Mouse (Mus musculus) kidney, embryonic 16.5 days (tissue): ENCODE data around the gene RPS10-NUDT3. TPM values are rescaled to one million over a fixed set of nuclear protein-coding genes. Genes with fewer than 3 reads are reported as not detected.

ENCODE experiments used
- ATAC-seq: fragments of 200-750 bp; cut with Nextera tagmentation; 2 replicates; pipeline ENCODE4 v1.8.0; 2017; ENCODE audit warnings: moderate TSS enrichment; ENCODE audit not compliant: low FRiP score, low TSS enrichment
- H3K27ac ChIP-seq: fragments of 300-500 bp; sonication (generic); 2 replicates; pipeline ENCODE4 v1.5.1; 2014; ENCODE audit warnings: low read length
- H3K27me3 ChIP-seq: fragments of 300-500 bp; sonication (generic); 2 replicates; pipeline ENCODE4 v1.6.1; 2014; ENCODE audit warnings: low read length, control low read depth, mixed read lengths; ENCODE audit not compliant: insufficient read depth
- H3K36me3 ChIP-seq: fragments of 300-500 bp; sonication (generic); 2 replicates; pipeline ENCODE4 v1.6.1; 2014; ENCODE audit warnings: low read length, control low read depth, mixed read lengths; ENCODE audit not compliant: insufficient read depth
- H3K4me1 ChIP-seq: fragments of 300-500 bp; sonication (generic); 2 replicates; pipeline ENCODE4 v1.6.1; 2014; ENCODE audit warnings: low read length, control low read depth, mixed read lengths; ENCODE audit not compliant: insufficient read depth
- H3K4me2 ChIP-seq: fragments of 300-500 bp; sonication (generic); replicated peaks from 2 replicates; pipeline ENCODE4 v1.6.1; 2014; ENCODE audit warnings: low read depth, low read length
- H3K4me3 ChIP-seq: fragments of 300-500 bp; sonication (generic); 2 replicates; pipeline ENCODE4 v1.5.1; 2014; ENCODE audit warnings: mild to moderate bottlenecking, low read length
- H3K9ac ChIP-seq: fragments of 300-500 bp; sonication (generic); replicated peaks from 2 replicates; pipeline ENCODE4 v1.6.1; 2014; ENCODE audit warnings: low read length
- H3K9me3 ChIP-seq: fragments of 300-500 bp; sonication (generic); 2 replicates; pipeline ENCODE4 v1.6.1; 2016; ENCODE audit warnings: low read length, control low read depth
- WGBS: fragments of 180-500 bp; shearing (Covaris S2); extraction: QIAGEN DNeasy Blood & Tissue Kit; methylation state at CpG from one replicate; pipeline ENCODE4 v1.1.7; 2014; 5-methylcytosine and 5-hydroxymethylcytosine counted together
- polyA plus RNA-seq: library from polyadenylated mRNA; unstranded; fragments of >200 nt; fragmentation: Nextera tagmentation; extraction: Ambion mirVana; gene quantifications from 2 replicates; pipeline ENCODE4 v1.2.1, GENCODE M21; 2015

The RPS10-NUDT3 gene
- polyA plus RNA-seq, 1 experiment from 2014 or later: not detected

DNA sequence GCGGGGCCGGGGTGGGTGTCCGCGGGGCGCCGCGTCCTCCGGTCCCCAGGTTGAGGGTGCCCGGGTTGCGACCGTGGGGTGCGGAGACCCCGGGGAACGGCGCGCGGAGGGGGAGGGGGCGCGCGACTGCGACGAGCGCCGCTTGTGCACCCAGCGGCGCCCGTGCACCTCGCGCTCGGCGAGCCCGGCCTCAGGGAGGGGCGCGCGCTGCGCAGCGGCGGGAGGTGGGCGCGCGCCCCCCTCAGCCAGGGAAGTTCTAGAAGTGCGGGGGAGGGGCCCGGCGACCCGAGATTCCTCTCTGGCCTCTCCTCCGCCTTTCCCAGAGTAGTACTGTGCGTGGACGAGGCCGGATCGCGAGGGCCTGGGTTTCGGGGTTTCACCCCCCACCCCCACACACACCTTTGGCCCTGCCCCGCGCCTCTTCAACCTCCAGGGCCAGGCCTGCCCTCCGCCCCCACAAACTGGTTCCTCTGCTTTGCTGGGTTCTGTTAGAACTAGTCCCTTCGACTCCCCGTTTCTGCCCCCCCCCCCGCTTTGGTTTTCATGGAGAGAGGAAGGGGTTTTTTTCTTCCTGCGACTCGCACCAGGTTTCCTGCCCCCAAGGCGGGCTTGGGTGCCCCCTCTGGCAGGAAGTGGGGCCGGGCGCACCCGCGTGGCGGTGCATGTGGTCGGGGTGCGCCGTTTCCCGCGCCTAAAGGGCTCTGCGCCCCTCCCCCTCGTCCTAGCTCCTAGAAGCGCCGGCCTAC is 77.7 kb downstream of the RPS10-NUDT3 start:
- H3K9ac ChIP-seq: peak overlapping the region; percentile 92
- H3K36me3 ChIP-seq: peaks cover 9% of the 10 kb centered on the region
- no peaks in the 10 kb centered on the region for H3K9me3 ChIP-seq
- H3K4me1 ChIP-seq: peaks cover 47% of the 10 kb centered on the region
- H3K4me2 ChIP-seq: peak overlapping the region; percentile 92
- 0 out of 2 replicates have a peak, but pooled peaks have one; percentile 3 for ATAC-seq
- H3K27me3 ChIP-seq: no peaks in the 10 kb centered on the region
- under 1% methylated on average over 53 of the region's 75 CpGs for WGBS
- peak overlapping the region; percentile 80 for H3K4me3 ChIP-seq
- H3K27ac ChIP-seq: peak overlapping the region; percentile 96

DNA sequence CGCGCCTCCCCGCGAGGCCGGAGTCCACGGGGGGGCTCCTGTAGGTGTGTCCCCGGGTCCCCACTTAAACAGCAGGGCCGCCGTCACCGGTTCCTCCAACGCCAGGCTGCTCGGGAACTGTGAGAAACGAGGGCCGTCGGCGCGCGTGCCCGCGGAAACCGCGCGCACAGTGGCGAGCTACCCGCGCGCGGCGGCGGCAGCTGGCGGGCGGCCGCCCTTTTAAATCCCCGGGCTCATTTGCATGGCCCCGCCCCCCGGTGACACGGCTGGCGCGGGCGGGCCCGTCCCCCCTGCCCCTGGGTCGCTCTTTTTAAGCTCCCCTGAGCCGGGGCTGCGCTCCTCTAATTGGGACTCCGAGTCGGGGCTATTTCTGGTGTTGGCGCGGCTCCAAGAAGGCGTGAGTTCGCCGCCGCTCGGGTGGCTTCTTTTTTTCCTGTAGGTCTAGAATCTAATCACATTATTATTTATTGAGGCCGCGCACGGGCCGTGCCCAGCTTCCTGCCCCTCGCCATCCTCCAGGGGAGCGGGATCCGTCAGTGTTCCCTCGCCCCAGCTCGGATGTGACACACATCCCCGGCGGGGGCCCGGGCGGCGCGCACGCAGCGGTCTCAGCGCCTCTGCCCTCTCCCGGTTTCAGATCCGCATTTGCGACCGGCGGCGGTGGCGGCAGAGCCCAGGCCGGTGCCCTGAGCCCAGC is 78.6 kb downstream of the RPS10-NUDT3 start, which contains the start of gene Hmga1:
Gene Hmga1, plus strand, starts transcription at position 183 of the 697 bp plus-strand sequence.
- H3K9ac ChIP-seq: peak within 1 kb of the TSS; percentile 92
- peak within 1 kb of the TSS; percentile 80 for H3K4me3 ChIP-seq
- H3K9me3 ChIP-seq: no peaks in the 10 kb centered on the region
- ATAC-seq: peak; percentile 74
- WGBS: under 1% methylated on average over 69 of the region's 79 CpGs
- peaks cover 47% of the 10 kb centered on the region for H3K4me1 ChIP-seq
- peak within 1 kb of the TSS; percentile 96 for H3K27ac ChIP-seq
- H3K27me3 ChIP-seq: no peaks in the 10 kb centered on the region
- peak within 1 kb of the TSS; percentile 92 for H3K4me2 ChIP-seq
- H3K36me3 ChIP-seq: peaks cover 4% of the 10 kb centered on the region; the same call in 1 of the 2 replicates

DNA sequence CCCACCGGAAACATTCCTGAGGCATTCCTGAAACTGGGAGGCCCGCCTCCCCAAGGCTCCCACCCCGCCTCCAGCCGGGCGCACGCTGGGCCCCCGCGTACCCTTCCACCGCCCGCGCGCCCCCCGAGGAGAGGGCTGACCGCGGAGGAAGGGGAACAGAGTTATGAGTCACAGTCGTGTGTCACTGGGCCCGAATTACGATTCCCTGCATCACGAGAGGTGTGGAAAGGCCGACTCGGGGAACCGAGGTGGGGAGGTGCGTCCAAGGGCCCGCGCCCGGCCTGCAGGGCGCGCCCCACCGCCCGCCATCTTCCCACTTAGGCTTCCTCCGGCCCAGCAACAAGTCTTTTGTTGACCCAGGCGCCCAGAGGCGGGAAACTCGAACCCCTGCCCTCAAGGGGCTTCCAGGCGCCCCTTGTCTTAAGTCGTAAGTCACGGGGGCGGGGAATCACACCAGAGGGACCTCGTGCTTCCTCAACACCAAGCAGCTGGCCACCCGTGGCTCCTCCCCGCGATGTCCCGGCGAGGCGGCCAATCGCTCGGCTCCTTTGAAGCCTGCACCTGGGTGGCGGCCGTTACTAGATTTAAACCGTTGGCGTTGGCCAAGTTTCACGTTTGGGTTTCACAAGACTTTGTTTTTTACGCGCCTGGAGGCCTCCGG is 79.4 kb downstream of the RPS10-NUDT3 start:
- no peaks in the 10 kb centered on the region for H3K36me3 ChIP-seq
- H3K27ac ChIP-seq: peak overlapping the region; percentile 96
- peak overlapping the region; percentile 92 for H3K9ac ChIP-seq
- H3K9me3 ChIP-seq: no peaks in the 10 kb centered on the region
- under 1% methylated on average over 46 of the region's 55 CpGs for WGBS
- no peaks in the 10 kb centered on the region for H3K27me3 ChIP-seq
- H3K4me3 ChIP-seq: peak overlapping the region; percentile 80
- ATAC-seq: peak; percentile 52
- H3K4me1 ChIP-seq: peaks cover 47% of the 10 kb centered on the region
- H3K4me2 ChIP-seq: peak overlapping the region; percentile 92

DNA sequence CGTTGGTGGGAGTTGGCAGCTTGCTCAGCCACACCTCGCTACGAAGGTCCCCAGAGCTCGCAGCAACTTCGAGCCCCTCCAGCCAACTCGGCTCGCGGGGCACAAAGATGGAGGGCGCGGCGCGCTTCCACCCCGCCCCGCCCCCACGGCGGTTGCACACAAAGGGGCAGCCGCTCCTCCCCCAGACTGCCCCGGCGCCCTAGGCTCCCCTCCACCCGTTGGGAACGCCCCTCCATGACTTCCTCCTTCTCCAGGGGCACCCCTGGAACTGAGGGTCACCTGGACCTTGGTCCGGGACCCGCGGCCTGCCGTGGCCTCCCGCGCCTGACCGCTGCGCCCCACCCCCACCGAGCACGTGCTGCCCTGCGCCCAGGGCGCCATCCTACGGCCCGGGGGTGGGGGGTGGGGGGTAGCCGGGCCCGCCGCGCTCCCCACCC is 79.9 kb downstream of the RPS10-NUDT3 start:
- Histone ChIP-seq H3K27ac (peak overlapping the region; percentile 96), H3K4me1 (peaks cover 47% of the 10 kb centered on the region), H3K9ac (peak overlapping the region; percentile 92), H3K9me3 (no peaks in the 10 kb centered on the region), H3K4me2 (peak overlapping the region; percentile 92), H3K4me3 (peak overlapping the region; percentile 80), H3K36me3 (no peaks in the 10 kb centered on the region), H3K27me3 (no peaks in the 10 kb centered on the region)
- 2% methylated on average over 30 of the region's 39 CpGs for whole genome bisulfite sequencing
- ATAC-seq: peak; percentile 37

DNA sequence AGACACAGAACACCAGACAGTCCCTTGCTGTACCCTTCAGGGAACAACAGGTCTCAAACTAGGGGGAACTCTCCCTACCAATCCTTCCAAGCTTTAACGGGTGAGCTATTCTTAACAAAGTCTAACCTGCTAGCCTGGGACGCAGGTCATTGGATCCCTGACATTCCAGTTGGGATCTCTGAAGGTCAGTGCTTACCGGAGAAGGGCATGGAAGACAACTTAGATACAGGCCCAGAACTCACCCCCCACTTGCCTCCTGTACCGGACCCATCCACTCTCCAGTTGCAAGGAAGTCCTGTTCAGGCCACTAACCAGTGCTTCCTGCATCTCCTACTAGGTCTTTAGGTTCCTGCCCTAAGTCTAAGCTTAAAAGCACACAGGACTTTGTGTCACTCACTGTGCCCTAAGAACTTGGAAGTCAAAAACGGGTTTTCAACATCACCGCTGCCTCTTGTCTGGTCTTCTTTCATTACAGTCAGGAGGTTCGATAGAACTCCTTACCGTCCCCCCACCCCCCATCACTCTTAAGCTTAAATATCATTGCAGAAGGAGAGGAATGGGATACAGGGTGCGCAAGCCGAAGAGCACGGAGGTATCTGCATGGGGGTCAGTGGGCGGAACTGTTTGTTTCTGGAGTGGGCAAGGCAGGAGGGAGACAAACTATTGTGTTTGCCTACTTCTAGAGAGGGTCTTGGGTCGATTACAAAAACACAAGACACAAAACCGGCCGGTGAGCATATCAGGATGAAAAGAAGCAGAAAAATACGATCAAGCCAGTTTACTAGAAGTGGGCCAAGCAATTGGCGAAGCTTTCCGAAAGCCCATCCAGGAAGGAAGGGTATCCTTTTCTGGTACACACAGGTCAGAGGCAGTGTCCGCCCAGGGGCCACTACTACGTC is 80.7 kb downstream of the RPS10-NUDT3 start:
- no peaks in the 10 kb centered on the region for H3K36me3 ChIP-seq
- no peak for ATAC-seq
- H3K4me3 ChIP-seq: peak overlapping the region; percentile 80
- H3K9me3 ChIP-seq: no peaks in the 10 kb centered on the region
- H3K4me1 ChIP-seq: peaks cover 49% of the 10 kb centered on the region
- H3K27ac ChIP-seq: peak overlapping the region; percentile 96
- peak overlapping the region; percentile 92 for H3K4me2 ChIP-seq
- H3K9ac ChIP-seq: peak overlapping the region; percentile 92
- 49% methylated on average over 20 of the region's 20 CpGs for WGBS
- H3K27me3 ChIP-seq: no peaks in the 10 kb centered on the region

DNA sequence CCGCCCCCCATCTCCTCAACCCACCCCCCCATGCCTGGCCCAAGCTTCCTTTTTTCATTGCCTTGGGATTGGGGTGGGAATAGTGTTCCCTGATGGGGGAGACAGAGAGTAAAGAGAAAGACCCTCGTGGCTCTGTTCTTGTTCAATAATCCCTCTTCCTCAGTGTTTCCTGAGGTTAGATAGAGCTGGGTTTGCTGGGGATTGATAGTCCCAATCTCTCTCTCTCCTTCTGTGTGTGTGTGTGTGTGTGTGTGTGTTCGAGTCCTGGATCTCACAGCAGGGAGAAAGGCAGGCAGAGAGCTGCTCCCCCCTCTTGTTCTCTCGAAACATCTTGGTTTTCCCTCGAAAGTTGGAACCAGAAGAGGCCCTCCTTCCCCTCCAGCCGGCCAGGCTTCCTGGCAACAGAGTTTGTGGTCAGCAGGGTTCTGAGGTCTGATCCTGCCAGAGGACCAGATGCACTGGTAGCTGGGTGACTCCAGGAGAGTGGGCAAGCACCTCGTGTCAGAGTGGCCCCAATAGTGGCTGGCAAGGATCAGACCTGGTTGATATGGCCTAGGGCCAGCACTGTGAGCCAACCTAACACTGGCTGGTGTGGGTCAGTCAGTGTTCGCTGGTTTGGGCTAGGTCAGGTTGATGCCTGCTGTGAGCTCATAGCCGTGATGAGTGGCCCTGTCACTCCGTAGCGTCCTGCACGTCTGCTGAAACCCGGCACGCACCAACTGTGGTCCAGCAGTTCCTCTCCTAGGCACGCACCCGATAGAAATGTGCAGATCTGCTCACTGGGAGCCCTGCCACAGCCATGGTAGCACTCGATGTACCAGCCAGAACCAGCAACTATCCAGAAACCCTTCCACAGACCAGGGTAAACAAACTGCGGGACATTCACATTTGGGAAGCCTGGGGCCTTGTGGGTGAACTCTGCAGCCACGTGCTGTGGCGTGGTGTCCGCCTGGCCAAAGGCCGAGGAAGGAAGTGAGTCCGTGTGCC is 82.5 kb downstream of the RPS10-NUDT3 start:
- no peak overlapping the region for H3K27ac ChIP-seq
- no peak for ATAC-seq
- H3K4me2 ChIP-seq: no peak overlapping the region
- no peak overlapping the region for H3K9ac ChIP-seq
- no peak overlapping the region for H3K4me3 ChIP-seq
- peaks cover 38% of the 10 kb centered on the region for H3K4me1 ChIP-seq
- H3K36me3 ChIP-seq: no peaks in the 10 kb centered on the region
- WGBS: 78% methylated on average over 23 of the region's 23 CpGs
- H3K9me3 ChIP-seq: no peaks in the 10 kb centered on the region
- H3K27me3 ChIP-seq: no peaks in the 10 kb centered on the region

DNA sequence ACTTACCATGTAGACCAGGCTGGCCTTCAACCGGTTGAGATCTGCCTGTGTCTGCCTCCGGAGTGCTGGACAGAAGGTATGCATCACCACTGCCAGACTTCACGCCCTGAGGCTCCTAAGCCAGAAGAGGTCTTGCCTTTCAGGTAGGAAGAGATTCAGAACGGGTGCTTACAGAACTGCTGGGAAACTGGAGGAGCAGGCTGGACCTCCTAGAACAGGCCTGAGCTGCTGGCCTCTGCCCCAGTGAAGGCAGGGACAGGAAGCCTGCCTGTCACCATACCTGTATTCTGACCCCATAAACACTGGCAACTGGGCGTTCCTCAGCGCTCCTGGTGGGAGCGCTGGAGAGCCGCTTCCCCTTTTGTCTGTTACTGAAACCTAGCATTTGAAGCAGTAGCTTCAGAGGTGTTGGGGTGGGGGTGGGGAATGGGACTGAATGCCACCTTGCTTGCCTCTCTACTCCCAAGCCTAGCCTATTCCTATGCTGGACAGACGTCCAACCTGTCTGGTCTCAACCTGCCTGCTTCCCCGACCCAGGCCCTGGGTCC is 83.6 kb downstream of the RPS10-NUDT3 start:
- Histone ChIP-seq H3K9ac (no peak overlapping the region), H3K27me3 (no peaks in the 10 kb centered on the region), H3K9me3 (no peaks in the 10 kb centered on the region), H3K4me1 (peaks cover 35% of the 10 kb centered on the region), H3K4me2 (no peak overlapping the region), H3K4me3 (no peak overlapping the region), H3K36me3 (no peaks in the 10 kb centered on the region), H3K27ac (no peak overlapping the region)
- WGBS: 64% methylated on average over 10 of the region's 10 CpGs
- ATAC-seq: no peak

DNA sequence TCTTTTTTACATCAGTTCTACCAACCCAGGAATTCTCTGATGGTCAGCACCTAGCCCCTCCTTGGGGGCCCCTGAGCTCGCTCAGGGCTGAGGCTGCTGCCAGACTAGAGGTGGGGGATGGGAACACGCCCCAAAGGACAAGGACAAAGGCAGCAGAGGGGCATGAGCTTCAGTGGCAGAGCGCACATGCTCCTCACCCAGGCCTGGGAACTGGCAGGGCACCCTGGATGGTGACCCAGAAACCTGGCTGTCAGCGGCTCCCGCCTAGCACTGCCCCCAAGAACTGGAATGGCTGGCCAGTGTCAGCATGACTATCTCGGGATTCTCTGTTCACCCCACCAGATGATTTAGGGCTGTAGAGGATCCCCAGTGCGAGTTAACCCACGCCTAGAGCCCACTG is 85.8 kb downstream of the RPS10-NUDT3 start:
- peak overlapping the region; percentile 28; the same call in 1 of the 2 replicates for H3K9ac ChIP-seq
- WGBS: 48% methylated on average over 8 of the region's 8 CpGs

More for the DNA sequence above, 85.8 kb downstream of the RPS10-NUDT3 start:
- H3K4me3 ChIP-seq: no peak overlapping the region
- no peak for ATAC-seq
- peaks cover 16% of the 10 kb centered on the region for H3K4me1 ChIP-seq
- H3K9me3 ChIP-seq: no peaks in the 10 kb centered on the region
- no peak overlapping the region for H3K27ac ChIP-seq
- no peak overlapping the region for H3K4me2 ChIP-seq
- H3K36me3 ChIP-seq: no peaks in the 10 kb centered on the region
- H3K27me3 ChIP-seq: no peaks in the 10 kb centered on the region
